Mouse (Mus musculus): Measurements from ENCODE around the gene Cabp1.

DNA sequence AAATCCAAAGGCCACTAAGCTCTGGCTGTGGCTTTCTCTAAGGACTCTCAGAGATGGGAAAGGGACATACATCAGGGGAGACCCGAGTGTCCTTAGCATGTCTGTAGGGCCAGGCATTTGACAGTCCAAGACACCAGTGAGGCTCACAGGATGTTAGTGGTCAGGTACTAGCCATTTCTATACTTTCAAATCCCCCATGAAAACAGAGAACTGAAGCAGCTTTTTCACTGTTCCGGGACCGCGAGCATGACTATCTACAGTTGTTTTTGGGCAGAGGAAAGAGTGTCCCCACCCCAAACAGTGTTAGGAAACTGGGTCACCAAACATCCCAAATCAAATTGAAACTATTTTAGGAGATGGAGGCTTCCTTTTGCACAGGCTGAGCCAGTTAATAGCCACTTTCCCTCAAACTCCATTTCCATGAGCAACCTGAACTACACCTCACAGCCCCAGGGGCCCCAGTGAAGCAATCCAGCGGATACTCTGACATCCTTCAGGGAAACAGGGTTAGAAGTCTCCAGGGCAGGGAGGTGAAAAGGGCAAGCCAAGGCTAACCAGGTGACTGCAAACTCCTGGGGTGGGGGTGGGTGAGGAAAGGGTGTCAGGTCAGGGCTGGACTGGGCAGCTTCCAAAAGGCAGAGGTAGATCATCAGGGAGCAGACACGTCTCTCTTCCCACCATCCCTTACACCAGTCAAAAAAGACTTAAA, 60.7 kb downstream of the Cabp1 start:
- TF ChIP-seq CTCF (conservative IDR thresholded peaks at IDR 0.05; ENCODE audit: low read length) (no peak), NANOG (IDR thresholded peaks at IDR 0.05; ENCODE audit: borderline replicate concordance, low read length) (no peak), POU5F1 (IDR thresholded peaks at IDR 0.05; ENCODE audit: borderline replicate concordance, low read length) (no peak)

Data from E14TG2a.4 (cell line).